Mouse (Mus musculus) limb, embryonic 14.5 days (tissue): ENCODE data around the gene Rangrf. TPM values are rescaled to one million over a fixed set of nuclear protein-coding genes. Genes with fewer than 3 reads are reported as not detected.

Experiments used
- ATAC-seq: fragments of 200-750 bp; cut with Nextera tagmentation; 2 replicates; pipeline ENCODE4 v1.8.0; 2017; ENCODE audit warnings: low read depth, moderate number of reproducible peaks, moderate TSS enrichment; ENCODE audit not compliant: low FRiP score
- DNase-seq: peaks from one replicate; pipeline ENCODE4 v3.0.0-alpha.2; 2015; ENCODE audit warnings: low spot score
- H3K27ac ChIP-seq: fragments of 300-500 bp; sonication (generic); replicated peaks from 2 replicates; pipeline ENCODE4 v1.5.1; 2014; ENCODE audit warnings: low read depth, mild to moderate bottlenecking, low read length, moderate library complexity, mixed read lengths
- H3K27me3 ChIP-seq: fragments of 300-500 bp; sonication (generic); 2 replicates; pipeline ENCODE4 v1.6.1; 2014; ENCODE audit warnings: low read length, mixed read lengths; ENCODE audit not compliant: control insufficient read depth, insufficient read depth
- H3K36me3 ChIP-seq: fragments of 300-500 bp; sonication (generic); 2 replicates; pipeline ENCODE4 v1.6.1; 2014; ENCODE audit warnings: mild to moderate bottlenecking, low read length, moderate library complexity, mixed read lengths; ENCODE audit not compliant: control insufficient read depth, insufficient read depth
- H3K4me1 ChIP-seq: fragments of 300-500 bp; sonication (generic); 2 replicates; pipeline ENCODE4 v1.6.1; 2014; ENCODE audit warnings: antibody characterized with exemption, low read length, mixed read lengths; ENCODE audit not compliant: control insufficient read depth, insufficient read depth
- H3K4me2 ChIP-seq: fragments of 300-500 bp; sonication (generic); replicated peaks from 2 replicates; pipeline ENCODE4 v1.6.1; 2014; ENCODE audit warnings: low read depth, mild to moderate bottlenecking, low read length, moderate library complexity; ENCODE audit not compliant: severe bottlenecking
- H3K4me3 ChIP-seq: fragments of 300-500 bp; sonication (generic); replicated peaks from 2 replicates; pipeline ENCODE4 v1.5.1; 2014; ENCODE audit warnings: low read length
- H3K9ac ChIP-seq: fragments of 300-500 bp; sonication (generic); 2 replicates; pipeline ENCODE4 v1.6.1; 2014; ENCODE audit warnings: mild to moderate bottlenecking, low read depth, low read length, moderate library complexity; ENCODE audit not compliant: severe bottlenecking
- H3K9me3 ChIP-seq: fragments of 300-500 bp; sonication (generic); 2 replicates; pipeline ENCODE4 v1.6.1; 2016; ENCODE audit warnings: low read length; ENCODE audit not compliant: control insufficient read depth
- POLR2A ChIP-seq: fragments of 200-500 bp; IDR thresholded peaks from 2 replicates; pipeline ENCODE4 v1.8.0; 2012; ENCODE audit warnings: inconsistent platforms, mild to moderate bottlenecking, moderate library complexity, borderline replicate concordance; ENCODE audit not compliant: insufficient read depth, insufficient read length; ENCODE audit errors: extremely low read depth
- WGBS: fragments of 180-500 bp; shearing (Covaris S2); extraction: QIAGEN DNeasy Blood & Tissue Kit; methylation state at CpG from one replicate; pipeline ENCODE4 v1.1.7; 2014; 5-methylcytosine and 5-hydroxymethylcytosine counted together
- microRNA-seq: library from miRNA; unstranded; fragments of <30 nt; microRNA quantifications from one replicate; pipeline ENCODE4, GENCODE M21; 2016
- polyA plus RNA-seq, 2 experiments: library from polyadenylated mRNA; depleted of rRNA in 1 of 2; stranded (reverse) in 1 of 2; unstranded in 1 of 2; fragments of >200 nt; fragmentation: Nextera tagmentation in 1 of 2; extraction: Ambion mirVana in 1 of 2; gene quantifications; 2 replicates each; pipeline versions ENCODE4 v1.2.1 to v1.2.3; 2012 to 2014

The Rangrf gene
- polyA plus RNA-seq, 2 experiments, result 42.8 to 43.4 TPM

DNA sequence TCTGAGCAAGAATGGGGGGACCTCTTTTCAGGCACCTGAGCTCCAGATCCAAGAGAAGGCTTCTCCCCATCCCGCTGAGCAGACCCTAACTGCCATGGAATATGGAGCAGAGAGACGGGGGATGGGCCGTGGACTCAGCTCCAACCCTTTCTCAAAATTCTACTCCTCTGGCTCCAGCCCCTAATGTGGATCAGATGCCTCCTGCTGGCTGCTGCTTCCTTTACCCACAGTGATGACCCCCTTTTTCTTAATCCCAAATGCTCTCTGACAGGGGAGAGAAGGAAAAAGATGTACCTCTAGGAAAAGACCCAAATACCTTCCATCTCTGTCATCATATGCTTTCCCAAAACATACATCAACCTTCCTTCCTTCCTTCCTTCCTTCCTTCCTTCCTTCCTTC lies 48.0 kb downstream of the Rangrf start, which contains the start of gene Odf4:
Gene Odf4, minus strand, starts transcription at position 101 of the 400 bp plus-strand sequence.
- DNase-seq (no peak), ATAC-seq (no peak)
- Histone ChIP-seq H3K36me3 (no peaks in the 10 kb centered on the region), H3K27me3 (no peaks in the 10 kb centered on the region), H3K4me3 (no peak within 1 kb of the TSS), H3K9ac (no peak within 1 kb of the TSS), H3K4me1 (no peaks in the 10 kb centered on the region), H3K27ac (no peak within 1 kb of the TSS), H3K4me2 (no peak within 1 kb of the TSS), H3K9me3 (no peaks in the 10 kb centered on the region)
- no peak for TF ChIP-seq POLR2A
- WGBS, result 85% methylated on average over 3 of the region's 3 CpGs

DNA sequence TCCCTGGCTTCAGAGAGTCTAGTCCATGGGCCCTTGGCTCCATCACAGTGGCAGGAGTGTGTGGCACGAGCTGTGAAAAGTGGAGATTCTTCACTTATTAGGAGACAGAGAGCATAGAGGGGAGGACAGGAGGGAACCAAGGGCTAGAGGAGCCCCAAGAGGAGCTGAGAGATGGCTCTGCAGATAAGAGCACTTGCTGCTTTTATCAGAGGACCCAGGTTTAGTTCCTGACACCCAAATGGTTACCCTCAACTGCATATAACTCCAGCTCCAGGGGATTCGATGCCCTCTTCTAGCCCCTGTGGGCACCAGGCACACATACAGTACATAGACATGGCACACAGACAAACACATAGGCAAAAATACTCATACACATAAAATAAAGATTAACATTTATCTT lies 50.2 kb downstream of the Rangrf start:
- 85% methylated on average over 2 of the region's 2 CpGs for WGBS
- Histone ChIP-seq H3K9ac (no peak overlapping the region), H3K27ac (no peak overlapping the region), H3K4me1 (no peaks in the 10 kb centered on the region), H3K4me3 (no peak overlapping the region), H3K9me3 (no peaks in the 10 kb centered on the region), H3K36me3 (no peaks in the 10 kb centered on the region), H3K4me2 (no peak overlapping the region), H3K27me3 (no peaks in the 10 kb centered on the region)
- DNase-seq (no peak), ATAC-seq (no peak)
- no peak for TF ChIP-seq POLR2A

DNA sequence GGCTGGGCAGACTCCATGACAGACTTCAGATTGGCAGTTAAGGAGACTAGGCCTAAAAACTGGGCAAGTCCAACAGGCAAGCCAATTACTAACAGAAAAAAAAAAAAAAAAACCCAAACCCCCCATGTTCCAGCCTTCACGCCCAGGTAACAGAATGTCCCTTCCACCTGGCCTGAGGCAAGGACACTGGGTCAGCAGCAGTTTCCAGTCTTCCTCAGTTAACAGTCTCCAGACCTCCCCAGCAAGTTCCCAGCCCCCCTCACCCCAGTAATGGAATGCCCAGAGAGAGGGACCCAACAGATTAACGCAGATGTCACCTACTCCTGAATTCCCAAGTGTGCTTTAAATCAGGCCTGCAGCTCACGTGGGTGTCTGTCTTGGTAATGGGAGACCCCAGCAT lies 51.8 kb downstream of the Rangrf start:
- WGBS, result 41% methylated on average over 3 of the region's 3 CpGs

More for the DNA sequence above, 51.8 kb downstream of the Rangrf start:
- no peak overlapping the region for H3K9ac ChIP-seq
- TF ChIP-seq POLR2A, result no peak
- H3K4me1 ChIP-seq, result no peaks in the 10 kb centered on the region
- H3K4me3 ChIP-seq, result no peak overlapping the region
- no peaks in the 10 kb centered on the region for H3K36me3 ChIP-seq
- ATAC-seq (no peak), DNase-seq (no peak)
- no peak overlapping the region for H3K27ac ChIP-seq
- H3K4me2 ChIP-seq, result no peak overlapping the region
- H3K9me3 ChIP-seq, result no peaks in the 10 kb centered on the region
- H3K27me3 ChIP-seq, result no peaks in the 10 kb centered on the region

Small RNAs within 50 kb of the gene (microRNA-seq; reads per million reads assigned to microRNA genes)
- gene Mir3062, result 2.3 reads per million, percentile 3 among the genes with 10 or more reads in this experiment

Other genes with a start within 250 kb of the Rangrf start
- gene Ndel1, start 103.3 kb downstream of the Rangrf start, polyA plus RNA-seq (2012; rRNA removed), result 85.7 and 117 TPM in 2 replicates
- 91.8 and 96.2 TPM in 2 replicates for gene Ndel1, start 103.3 kb downstream of the Rangrf start, polyA plus RNA-seq (2014; fragmentation: Nextera tagmentation; extraction: Ambion mirVana)
- 0.45 and 0.58 TPM in 2 replicates for gene Rnf222, start 86.6 kb downstream of the Rangrf start, polyA plus RNA-seq (2012; rRNA removed)
- gene Rnf222, start 86.6 kb downstream of the Rangrf start, polyA plus RNA-seq (2014; fragmentation: Nextera tagmentation; extraction: Ambion mirVana), result 0.32 and 0.89 TPM in 2 replicates
- gene Rpl26, start 73.6 kb downstream of the Rangrf start, polyA plus RNA-seq (2012; rRNA removed), result 2,303 and 3,506 TPM in 2 replicates
- 1,158 and 1,230 TPM in 2 replicates for gene Rpl26, start 73.6 kb downstream of the Rangrf start, polyA plus RNA-seq (2014; fragmentation: Nextera tagmentation; extraction: Ambion mirVana)
- gene Odf4, start 48.1 kb downstream of the Rangrf start, polyA plus RNA-seq (2012; rRNA removed), result 0.09 TPM in 1 of 2 replicates, not detected in the other
- not detected in 2 replicates for gene Odf4, start 48.1 kb downstream of the Rangrf start, polyA plus RNA-seq (2014; fragmentation: Nextera tagmentation; extraction: Ambion mirVana)
- 12.3 and 23.7 TPM in 2 replicates for gene Arhgef15, start 17.7 kb downstream of the Rangrf start, polyA plus RNA-seq (2012; rRNA removed)
- gene Arhgef15, start 17.7 kb downstream of the Rangrf start, polyA plus RNA-seq (2014; fragmentation: Nextera tagmentation; extraction: Ambion mirVana), result 5.3 and 6.6 TPM in 2 replicates
- 4.7 and 6.9 TPM in 2 replicates for gene Slc25a35, start 7.1 kb downstream of the Rangrf start, polyA plus RNA-seq (2012; rRNA removed)
- gene Slc25a35, start 7.1 kb downstream of the Rangrf start, polyA plus RNA-seq (2014; fragmentation: Nextera tagmentation; extraction: Ambion mirVana), result 2.8 TPM in 2 replicates
- gene Pfas, start 33.3 kb upstream of the Rangrf start, polyA plus RNA-seq (2012; rRNA removed), result 27.0 and 35.6 TPM in 2 replicates
- gene Pfas, start 33.3 kb upstream of the Rangrf start, polyA plus RNA-seq (2014; fragmentation: Nextera tagmentation; extraction: Ambion mirVana), result 22.0 and 25.6 TPM in 2 replicates
- 76.4 and 110 TPM in 2 replicates for gene Ctc1, start 40.7 kb upstream of the Rangrf start, polyA plus RNA-seq (2012; rRNA removed)
- 44.6 and 49.1 TPM in 2 replicates for gene Ctc1, start 40.7 kb upstream of the Rangrf start, polyA plus RNA-seq (2014; fragmentation: Nextera tagmentation; extraction: Ambion mirVana)
- 124 and 144 TPM in 2 replicates for gene Aurkb, start 70.5 kb upstream of the Rangrf start, polyA plus RNA-seq (2012; rRNA removed)
- 109 and 116 TPM in 2 replicates for gene Aurkb, start 70.5 kb upstream of the Rangrf start, polyA plus RNA-seq (2014; fragmentation: Nextera tagmentation; extraction: Ambion mirVana)
- gene Borcs6, start 84.5 kb upstream of the Rangrf start, polyA plus RNA-seq (2012; rRNA removed), result 15.2 and 15.6 TPM in 2 replicates
- 12.3 and 13.9 TPM in 2 replicates for gene Borcs6, start 84.5 kb upstream of the Rangrf start, polyA plus RNA-seq (2014; fragmentation: Nextera tagmentation; extraction: Ambion mirVana)
- gene Tmem107, start 95.6 kb upstream of the Rangrf start, polyA plus RNA-seq (2012; rRNA removed), result 47.8 and 71.0 TPM in 2 replicates
- 54.4 and 55.2 TPM in 2 replicates for gene Tmem107, start 95.6 kb upstream of the Rangrf start, polyA plus RNA-seq (2014; fragmentation: Nextera tagmentation; extraction: Ambion mirVana)
- gene Vamp2, start 113.3 kb upstream of the Rangrf start, polyA plus RNA-seq (2012; rRNA removed), result 199 and 224 TPM in 2 replicates
- gene Vamp2, start 113.3 kb upstream of the Rangrf start, polyA plus RNA-seq (2014; fragmentation: Nextera tagmentation; extraction: Ambion mirVana), result 89.8 and 98.1 TPM in 2 replicates
- gene Per1, start 120.0 kb upstream of the Rangrf start, polyA plus RNA-seq (2012; rRNA removed), result 19.3 and 25.4 TPM in 2 replicates
- 16.0 and 22.5 TPM in 2 replicates for gene Per1, start 120.0 kb upstream of the Rangrf start, polyA plus RNA-seq (2014; fragmentation: Nextera tagmentation; extraction: Ambion mirVana)
- gene Hes7, start 145.2 kb upstream of the Rangrf start, polyA plus RNA-seq (2012; rRNA removed), result 1.1 and 1.4 TPM in 2 replicates
- gene Hes7, start 145.2 kb upstream of the Rangrf start, polyA plus RNA-seq (2014; fragmentation: Nextera tagmentation; extraction: Ambion mirVana), result 0.30 and 0.77 TPM in 2 replicates
- gene 9130213A22Rik, start 147.4 kb upstream of the Rangrf start, polyA plus RNA-seq (2012; rRNA removed), result 1.1 and 1.4 TPM in 2 replicates
- gene 9130213A22Rik, start 147.4 kb upstream of the Rangrf start, polyA plus RNA-seq (2014; fragmentation: Nextera tagmentation; extraction: Ambion mirVana), result 0.41 and 0.77 TPM in 2 replicates
- gene Aloxe3, start 150.7 kb upstream of the Rangrf start, polyA plus RNA-seq (2012; rRNA removed), result 1.6 TPM in 2 replicates
- 1.6 and 2.2 TPM in 2 replicates for gene Aloxe3, start 150.7 kb upstream of the Rangrf start, polyA plus RNA-seq (2014; fragmentation: Nextera tagmentation; extraction: Ambion mirVana)
- 0.24 and 0.26 TPM in 2 replicates for gene Alox12b, start 181.8 kb upstream of the Rangrf start, polyA plus RNA-seq (2012; rRNA removed)
- gene Alox12b, start 181.8 kb upstream of the Rangrf start, polyA plus RNA-seq (2014; fragmentation: Nextera tagmentation; extraction: Ambion mirVana), result 0.26 and 0.83 TPM in 2 replicates
- gene Alox8, start 222.7 kb upstream of the Rangrf start, polyA plus RNA-seq (2012; rRNA removed), result 0.04 and 0.06 TPM in 2 replicates
- 0.08 and 0.15 TPM in 2 replicates for gene Alox8, start 222.7 kb upstream of the Rangrf start, polyA plus RNA-seq (2014; fragmentation: Nextera tagmentation; extraction: Ambion mirVana)